Mouse (Mus musculus) hindbrain, embryonic 16.5 days (tissue): ENCODE results near the gene Hbq1a. TPM values are rescaled to one million over a fixed set of nuclear protein-coding genes. Genes with fewer than 3 reads are reported as not detected.

Source experiments
- ATAC-seq: fragments of 200-750 bp; cut with Nextera tagmentation; 2 replicates; pipeline ENCODE4 v1.8.0; 2017; ENCODE audit warnings: moderate TSS enrichment, moderate library complexity
- H3K27ac ChIP-seq: fragments of 300-500 bp; sonication (generic); 2 replicates; pipeline ENCODE4 v1.5.1; 2014; ENCODE audit warnings: low read depth, mild to moderate bottlenecking, control low read depth, low read length, moderate library complexity
- H3K27me3 ChIP-seq: fragments of 300-500 bp; sonication (generic); replicated peaks from 2 replicates; pipeline ENCODE4 v1.6.1; 2014; ENCODE audit warnings: low read length; ENCODE audit not compliant: control insufficient read depth, insufficient read depth
- H3K36me3 ChIP-seq: fragments of 300-500 bp; sonication (generic); 2 replicates; pipeline ENCODE4 v1.6.1; 2014; ENCODE audit warnings: mild to moderate bottlenecking, low read length, moderate library complexity, mixed read lengths; ENCODE audit not compliant: control insufficient read depth, insufficient read depth
- H3K4me1 ChIP-seq: fragments of 300-500 bp; sonication (generic); 2 replicates; pipeline ENCODE4 v1.6.1; 2014; ENCODE audit warnings: low read depth, low read length; ENCODE audit not compliant: control insufficient read depth, insufficient read depth
- H3K4me2 ChIP-seq: fragments of 300-500 bp; sonication (generic); 2 replicates; pipeline ENCODE4 v1.6.1; 2014; ENCODE audit warnings: mild to moderate bottlenecking, low read length, control low read depth, moderate library complexity
- H3K4me3 ChIP-seq: fragments of 300-500 bp; sonication (generic); 2 replicates; pipeline ENCODE4 v1.5.1; 2014; ENCODE audit warnings: mild to moderate bottlenecking, low read length, control low read depth, moderate library complexity
- H3K9ac ChIP-seq: fragments of 300-500 bp; sonication (generic); 2 replicates; pipeline ENCODE4 v1.6.1; 2014; ENCODE audit warnings: low read depth, mild to moderate bottlenecking, control low read depth, low read length, moderate library complexity
- H3K9me3 ChIP-seq: fragments of 300-500 bp; sonication (generic); 2 replicates; pipeline ENCODE4 v1.6.1; 2014; ENCODE audit warnings: mild to moderate bottlenecking, low read length, moderate library complexity; ENCODE audit not compliant: control insufficient read depth
- WGBS: fragments of 180-500 bp; shearing (Covaris S2); extraction: QIAGEN DNeasy Blood & Tissue Kit; methylation state at CpG from one replicate; pipeline ENCODE4 v1.1.7; 2014; 5-methylcytosine and 5-hydroxymethylcytosine counted together
- polyA plus RNA-seq: library from polyadenylated mRNA; unstranded; fragments of >200 nt; fragmentation: Nextera tagmentation; extraction: Ambion mirVana; gene quantifications from 2 replicates; pipeline ENCODE4 v1.2.1, GENCODE M21; 2015

Gene Hbq1a
- polyA plus RNA-seq, 1 experiment from 2014 or later, result 2.0 TPM

DNA sequence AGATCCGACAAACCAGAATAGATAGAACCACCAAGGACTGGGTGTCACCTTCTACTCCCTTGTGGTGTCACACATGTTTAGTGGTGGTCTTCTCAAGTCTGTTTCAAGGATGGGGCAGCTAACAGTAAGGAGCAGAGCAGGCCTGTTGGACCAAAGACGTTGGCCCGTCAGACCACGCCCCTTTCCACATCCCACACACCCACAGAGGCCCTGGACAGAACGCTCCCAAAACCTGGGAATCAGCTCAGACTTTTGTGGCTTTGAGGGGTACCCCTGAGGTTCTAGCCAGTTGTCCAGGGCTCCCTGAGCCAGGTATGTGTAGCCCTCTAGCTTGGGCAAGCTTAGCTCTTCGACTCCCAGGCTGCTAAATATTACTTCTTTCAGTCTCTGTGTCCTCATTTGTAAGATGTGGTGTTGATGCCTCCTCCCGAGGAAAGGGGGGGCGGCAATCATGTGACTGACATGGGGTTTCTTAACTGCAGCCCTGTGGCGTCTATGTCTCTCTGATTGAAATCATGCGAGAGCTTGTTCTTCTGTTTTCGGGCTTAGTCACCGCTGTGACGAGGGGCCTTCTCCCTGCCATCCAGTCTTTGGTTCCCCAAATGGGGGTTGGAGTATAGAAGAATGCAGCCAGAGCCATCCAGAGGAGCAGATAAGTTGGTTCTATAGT is 49.5 kb downstream of the Hbq1a start:
- Histone ChIP-seq H3K36me3 (no peaks in the 10 kb centered on the region), H3K9ac (peak overlapping the region; percentile 35), H3K4me1 (peaks cover 31% of the 10 kb centered on the region), H3K4me3 (peak overlapping the region; percentile 7), H3K4me2 (peak overlapping the region; percentile 85), H3K27me3 (no peaks in the 10 kb centered on the region), H3K27ac (no peak overlapping the region), H3K9me3 (no peaks in the 10 kb centered on the region)
- ATAC-seq, result no peak
- 55% methylated on average over 13 of the region's 13 CpGs for WGBS

Other genes with a start within 250 kb of the Hbq1a start
- gene Il9r, start 99.8 kb upstream of the Hbq1a start, polyA plus RNA-seq, result not detected in 2 replicates
- 45.6 and 49.9 TPM in 2 replicates for gene Snrnp25, start 94.7 kb upstream of the Hbq1a start, polyA plus RNA-seq
- 27.1 and 28.7 TPM in 2 replicates for gene Rhbdf1, start 77.8 kb upstream of the Hbq1a start, polyA plus RNA-seq
- 34.7 and 35.0 TPM in 2 replicates for gene Mpg, start 73.6 kb upstream of the Hbq1a start, polyA plus RNA-seq
- 42.6 and 43.9 TPM in 2 replicates for gene Nprl3, start 32.4 kb upstream of the Hbq1a start, polyA plus RNA-seq
- 4.9 and 16.1 TPM in 2 replicates for gene Hba-x, start 23.7 kb upstream of the Hbq1a start, polyA plus RNA-seq
- gene Hba-a1, start 16.6 kb upstream of the Hbq1a start, polyA plus RNA-seq, result 2,714 and 3,255 TPM in 2 replicates
- gene Hbq1b, start 13.1 kb upstream of the Hbq1a start, polyA plus RNA-seq, result 0.61 and 1.3 TPM in 2 replicates
- 6,688 and 8,147 TPM in 2 replicates for gene Hba-a2, start 3.6 kb upstream of the Hbq1a start, polyA plus RNA-seq
- 15.8 and 20.1 TPM in 2 replicates for gene Sh3pxd2b, start 47.8 kb downstream of the Hbq1a start, polyA plus RNA-seq
- gene Ubtd2, start 155.3 kb downstream of the Hbq1a start, polyA plus RNA-seq, result 36.8 and 40.3 TPM in 2 replicates
- 0.54 TPM in 1 of 2 replicates, not detected in the other for gene Efcab9, start 232.0 kb downstream of the Hbq1a start, polyA plus RNA-seq
- gene Stk10, start 233.2 kb downstream of the Hbq1a start, polyA plus RNA-seq, result 2.4 and 2.5 TPM in 2 replicates